Mouse (Mus musculus) limb, embryonic 11.5 days (tissue): ENCODE data around the gene Bak1. TPM values are rescaled to one million over a fixed set of nuclear protein-coding genes. Genes with fewer than 3 reads are reported as not detected.
A peak's percentile ranks its signal among the peaks of the same experiment; 100 is the strongest.

ENCODE experiments used
- ATAC-seq: fragments of 200-750 bp; cut with Nextera tagmentation; 2 replicates; pipeline ENCODE4 v1.8.0; 2017; ENCODE audit warnings: low read depth; ENCODE audit not compliant: insufficient number of reproducible peaks, low FRiP score, low TSS enrichment
- DNase-seq: peaks from one replicate; pipeline ENCODE4 v3.0.0-alpha.2; 2015; ENCODE audit warnings: low spot score
- H3K27ac ChIP-seq: fragments of 300-500 bp; sonication (generic); replicated peaks from 2 replicates; pipeline ENCODE4 v1.5.1; 2014; ENCODE audit warnings: low read depth, mild to moderate bottlenecking, low read length
- H3K27me3 ChIP-seq: fragments of 300-500 bp; sonication (generic); 2 replicates; pipeline ENCODE4 v1.6.1; 2014; ENCODE audit warnings: mild to moderate bottlenecking, low read length, mixed read lengths; ENCODE audit not compliant: control insufficient read depth, insufficient read depth
- H3K36me3 ChIP-seq: fragments of 300-500 bp; sonication (generic); 2 replicates; pipeline ENCODE4 v1.6.1; 2014; ENCODE audit warnings: mild to moderate bottlenecking, low read length, moderate library complexity, mixed read lengths; ENCODE audit not compliant: control insufficient read depth, insufficient read depth
- H3K4me1 ChIP-seq: fragments of 300-500 bp; sonication (generic); 2 replicates; pipeline ENCODE4 v1.6.1; 2014; ENCODE audit warnings: low read length, mixed read lengths; ENCODE audit not compliant: control insufficient read depth, insufficient read depth
- H3K4me2 ChIP-seq: fragments of 300-500 bp; sonication (generic); 2 replicates; pipeline ENCODE4 v1.6.1; 2014; ENCODE audit warnings: low read depth, mild to moderate bottlenecking, moderate library complexity; ENCODE audit not compliant: severe bottlenecking
- H3K4me3 ChIP-seq: fragments of 300-500 bp; sonication (generic); 2 replicates; pipeline ENCODE4 v1.5.1; 2014; ENCODE audit warnings: low read depth, low read length
- H3K9ac ChIP-seq: fragments of 300-500 bp; sonication (generic); 2 replicates; pipeline ENCODE4 v1.6.1; 2014; ENCODE audit warnings: mild to moderate bottlenecking, low read length
- H3K9me3 ChIP-seq: fragments of 300-500 bp; sonication (generic); 2 replicates; pipeline ENCODE4 v1.6.1; 2016; ENCODE audit warnings: low read length; ENCODE audit not compliant: control insufficient read depth
- WGBS: fragments of 180-500 bp; shearing (Covaris S2); extraction: QIAGEN DNeasy Blood & Tissue Kit; methylation state at CpG from one replicate; pipeline ENCODE4 v1.1.7; 2014; 5-methylcytosine and 5-hydroxymethylcytosine counted together
- polyA plus RNA-seq: library from polyadenylated mRNA; unstranded; fragments of >200 nt; fragmentation: Nextera tagmentation; extraction: Ambion mirVana; gene quantifications from 2 replicates; pipeline ENCODE4 v1.2.1, GENCODE M21; 2014

The Bak1 gene
- polyA plus RNA-seq, 1 experiment from 2014 or later = 15.6 TPM

DNA sequence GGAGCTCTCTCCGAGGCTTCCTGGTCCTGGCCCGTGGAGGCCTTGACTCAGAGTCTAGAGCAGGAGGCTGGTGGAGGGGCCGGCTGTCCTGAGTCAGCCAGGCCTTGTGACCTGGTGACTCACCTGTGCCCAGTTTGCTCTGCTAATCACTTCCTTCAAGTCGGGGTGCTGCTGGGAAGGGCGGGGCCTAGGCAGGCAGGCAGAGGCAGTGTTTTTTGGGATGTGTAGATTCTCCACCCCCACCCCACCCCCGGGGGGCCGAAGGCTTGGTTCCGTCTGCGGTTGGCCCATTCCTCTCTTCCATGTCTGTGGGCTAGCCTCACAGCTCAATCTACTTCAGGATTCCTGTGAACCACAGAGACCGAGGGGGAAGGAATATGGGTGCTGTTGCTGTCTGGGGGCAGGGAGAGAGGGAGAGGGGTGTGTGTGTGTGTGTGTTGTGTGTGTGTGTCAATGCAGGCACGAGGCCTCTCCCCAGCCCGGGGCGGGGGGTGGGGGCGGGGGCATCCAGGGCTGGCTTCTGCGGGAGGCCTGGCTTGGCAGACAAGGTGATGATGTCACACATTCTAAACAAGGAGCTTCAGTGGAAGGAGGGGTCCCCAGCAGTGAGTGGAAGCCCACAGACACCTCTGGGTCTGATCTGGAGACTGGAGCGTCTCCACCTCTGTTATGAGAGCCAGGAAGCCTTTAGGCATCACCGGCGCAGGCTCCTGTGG is 9.7 kb upstream of the Bak1 start:
- H3K27ac ChIP-seq = no peak overlapping the region
- H3K36me3 ChIP-seq = no peaks in the 10 kb centered on the region
- H3K9me3 ChIP-seq = no peaks in the 10 kb centered on the region
- no peak overlapping the region for H3K4me3 ChIP-seq
- 33% methylated on average over 18 of the region's 18 CpGs for WGBS
- H3K4me1 ChIP-seq = peaks cover 45% of the 10 kb centered on the region
- DNase-seq (no peak), ATAC-seq (no peak)
- H3K9ac ChIP-seq = peak overlapping the region; percentile 32
- H3K4me2 ChIP-seq = 0 out of 2 replicates have a peak overlapping the region, but pooled peaks have one; percentile 4
- no peaks in the 10 kb centered on the region for H3K27me3 ChIP-seq

DNA sequence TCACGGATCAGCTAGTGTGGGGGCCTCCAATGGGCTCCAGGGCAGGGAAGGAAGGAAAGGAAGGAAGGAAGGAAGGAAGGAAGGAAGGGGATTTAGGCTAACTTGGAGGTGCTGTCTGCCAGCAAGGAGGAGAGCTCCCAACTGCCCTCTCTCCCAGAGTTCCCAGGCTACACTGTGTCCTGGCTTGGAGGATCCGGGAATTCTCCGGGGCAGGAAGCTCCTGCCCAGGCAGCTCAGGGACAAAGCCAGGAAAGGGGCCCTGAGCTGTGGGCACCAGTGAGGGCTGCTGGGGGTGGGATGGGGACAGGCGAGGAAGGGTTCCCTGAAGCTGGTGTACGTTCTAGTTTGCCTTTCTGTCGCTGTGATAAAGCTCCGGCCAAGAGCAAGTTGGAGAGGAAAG is 7.7 kb upstream of the Bak1 start:
- ATAC-seq (no peak), DNase-seq (no peak)
- Histone ChIP-seq H3K4me2 (no peak overlapping the region), H3K9me3 (no peaks in the 10 kb centered on the region), H3K27ac (no peak overlapping the region), H3K9ac (no peak overlapping the region), H3K36me3 (no peaks in the 10 kb centered on the region), H3K4me1 (peaks cover 37% of the 10 kb centered on the region), H3K27me3 (no peaks in the 10 kb centered on the region), H3K4me3 (no peak overlapping the region)
- WGBS = 66% methylated on average over 7 of the region's 7 CpGs

DNA sequence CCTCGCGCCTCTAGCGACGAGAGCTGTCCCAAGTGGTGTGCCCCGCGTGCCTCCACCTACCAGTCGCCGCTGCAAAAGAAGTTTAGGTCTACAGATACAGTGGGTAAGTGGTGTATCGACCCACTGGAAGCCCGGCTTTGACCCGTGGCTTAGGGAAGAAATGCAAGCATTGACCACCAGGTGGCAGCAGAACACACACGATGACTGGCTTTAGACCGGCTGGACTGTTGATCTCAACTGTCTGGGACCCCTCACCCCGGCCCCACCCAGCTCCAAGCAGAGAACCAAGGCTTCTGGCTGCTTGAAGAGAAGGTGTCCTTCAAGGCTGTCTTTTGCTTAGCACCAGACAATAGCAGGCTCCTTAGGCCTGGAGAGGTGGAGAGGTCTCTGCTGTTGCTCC is 4.1 kb upstream of the Bak1 start:
- no peak overlapping the region for H3K27ac ChIP-seq
- DNase-seq (peak; percentile 95), ATAC-seq (no peak)
- no peak overlapping the region for H3K9ac ChIP-seq
- H3K27me3 ChIP-seq = no peaks in the 10 kb centered on the region
- no peak overlapping the region for H3K4me3 ChIP-seq
- H3K36me3 ChIP-seq = no peaks in the 10 kb centered on the region
- H3K4me1 ChIP-seq = peaks cover 3% of the 10 kb centered on the region
- no peak overlapping the region for H3K4me2 ChIP-seq
- no peaks in the 10 kb centered on the region for H3K9me3 ChIP-seq
- WGBS = under 1% methylated on average over 14 of the region's 14 CpGs

DNA sequence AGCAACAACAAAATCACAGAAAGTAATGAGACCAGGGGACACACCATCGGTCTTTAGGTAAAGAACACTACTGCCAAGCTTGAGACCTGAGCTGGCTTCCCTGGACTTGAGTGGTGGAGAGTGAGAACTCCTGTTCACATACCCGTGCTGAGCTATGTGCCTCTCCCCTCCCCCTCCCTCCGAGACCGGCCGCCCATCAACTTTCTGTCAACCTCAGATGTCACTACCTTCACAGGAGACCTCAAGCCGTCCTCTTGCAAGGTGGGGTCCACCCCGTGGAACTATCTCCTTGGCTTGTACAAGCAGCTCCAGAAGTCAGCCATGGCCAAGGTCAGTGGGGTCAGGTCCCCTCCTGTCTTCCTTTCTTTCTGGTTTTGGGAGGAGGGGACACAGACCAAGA is 3.5 kb upstream of the Bak1 start:
- DNase-seq (no peak), ATAC-seq (no peak)
- Histone ChIP-seq H3K9ac (no peak overlapping the region), H3K27me3 (no peaks in the 10 kb centered on the region), H3K9me3 (no peaks in the 10 kb centered on the region), H3K4me2 (no peak overlapping the region), H3K27ac (no peak overlapping the region), H3K4me3 (no peak overlapping the region), H3K4me1 (peaks cover 5% of the 10 kb centered on the region), H3K36me3 (no peaks in the 10 kb centered on the region)
- WGBS = 54% methylated on average over 7 of the region's 7 CpGs

DNA sequence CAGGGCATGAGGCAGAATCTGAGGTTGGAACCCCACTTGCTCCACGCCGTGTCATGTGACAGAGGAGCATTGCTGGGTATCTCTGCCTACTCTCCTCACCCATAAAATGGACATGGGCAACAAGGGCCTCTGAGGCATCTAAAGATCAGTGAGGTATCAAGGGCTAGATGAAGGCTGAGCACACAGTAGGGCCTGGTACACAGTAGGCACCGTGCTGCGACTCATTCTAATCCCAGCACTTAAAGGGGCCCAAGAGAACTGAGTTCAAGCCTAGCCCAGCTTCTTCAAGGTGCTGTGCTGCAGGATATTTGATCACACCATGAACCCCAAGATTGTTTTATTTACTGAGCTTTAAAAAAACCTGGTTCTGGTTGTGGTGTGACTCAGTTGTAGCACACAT is 2.1 kb upstream of the Bak1 start:
- H3K27me3 ChIP-seq = no peaks in the 10 kb centered on the region
- DNase-seq = no peak
- no peak overlapping the region for H3K4me2 ChIP-seq
- WGBS = 88% methylated on average over 4 of the region's 4 CpGs
- peaks cover 7% of the 10 kb centered on the region for H3K4me1 ChIP-seq
- no peak overlapping the region for H3K27ac ChIP-seq
- no peak for ATAC-seq
- no peak overlapping the region for H3K4me3 ChIP-seq
- H3K36me3 ChIP-seq = no peaks in the 10 kb centered on the region
- no peak overlapping the region for H3K9ac ChIP-seq
- H3K9me3 ChIP-seq = no peaks in the 10 kb centered on the region

DNA sequence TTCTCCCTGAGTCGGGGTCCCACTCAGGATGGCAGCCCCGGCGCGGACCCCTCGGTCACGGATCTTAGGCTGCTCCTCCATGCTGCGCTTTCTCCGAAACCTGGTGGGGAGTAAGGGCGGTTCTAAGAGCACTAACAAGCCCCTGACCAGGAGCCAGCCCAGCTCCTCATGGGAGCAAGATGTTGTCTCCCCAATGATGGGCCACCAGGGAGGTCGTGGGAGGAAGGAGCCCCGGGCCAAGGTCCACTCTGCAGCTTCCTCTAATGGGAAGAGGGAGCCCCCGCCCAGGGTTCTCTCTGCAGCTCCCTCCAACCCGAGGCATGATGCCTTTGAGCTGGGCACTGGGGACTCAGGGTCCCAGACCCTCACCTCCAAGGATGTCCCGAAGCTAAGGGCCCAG is 622 bp upstream of the Bak1 start:
- DNase-seq = no peak
- no peak overlapping the region for H3K9ac ChIP-seq
- H3K4me1 ChIP-seq = peaks cover 7% of the 10 kb centered on the region
- no peak overlapping the region for H3K4me3 ChIP-seq
- H3K27me3 ChIP-seq = no peaks in the 10 kb centered on the region
- no peak overlapping the region for H3K4me2 ChIP-seq
- no peak overlapping the region for H3K27ac ChIP-seq
- 90% methylated on average over 14 of the region's 14 CpGs for WGBS
- no peak for ATAC-seq
- peaks cover 8% of the 10 kb centered on the region for H3K36me3 ChIP-seq
- no peaks in the 10 kb centered on the region for H3K9me3 ChIP-seq

DNA sequence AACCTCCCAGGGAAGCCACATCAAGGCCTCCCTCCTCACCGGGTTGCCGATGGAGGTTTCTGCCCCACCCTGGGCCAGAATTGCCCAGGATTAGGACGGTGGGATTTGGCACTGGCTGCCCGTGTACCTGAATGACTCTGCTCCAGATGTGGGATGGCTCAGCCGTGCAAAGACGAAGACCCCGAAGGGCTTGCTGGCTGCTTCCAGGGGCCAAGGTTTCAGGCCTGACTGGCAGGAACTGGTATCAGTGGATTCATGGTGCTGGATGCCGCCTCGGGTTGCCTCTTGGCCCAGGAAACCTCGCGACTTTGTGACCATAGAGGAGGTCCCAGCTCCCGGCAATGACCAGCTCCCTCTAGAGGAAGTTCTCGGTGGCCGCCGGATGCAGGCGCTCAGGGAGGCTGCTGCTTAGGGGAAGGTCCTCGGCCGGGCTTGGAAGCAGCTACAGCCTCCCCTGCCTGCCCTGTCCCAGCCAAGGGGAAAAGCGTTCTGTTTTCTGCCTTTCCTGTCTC is 469 bp downstream of the Bak1 start:
- 0% methylated on average over 19 of the region's 19 CpGs for WGBS

DNA sequence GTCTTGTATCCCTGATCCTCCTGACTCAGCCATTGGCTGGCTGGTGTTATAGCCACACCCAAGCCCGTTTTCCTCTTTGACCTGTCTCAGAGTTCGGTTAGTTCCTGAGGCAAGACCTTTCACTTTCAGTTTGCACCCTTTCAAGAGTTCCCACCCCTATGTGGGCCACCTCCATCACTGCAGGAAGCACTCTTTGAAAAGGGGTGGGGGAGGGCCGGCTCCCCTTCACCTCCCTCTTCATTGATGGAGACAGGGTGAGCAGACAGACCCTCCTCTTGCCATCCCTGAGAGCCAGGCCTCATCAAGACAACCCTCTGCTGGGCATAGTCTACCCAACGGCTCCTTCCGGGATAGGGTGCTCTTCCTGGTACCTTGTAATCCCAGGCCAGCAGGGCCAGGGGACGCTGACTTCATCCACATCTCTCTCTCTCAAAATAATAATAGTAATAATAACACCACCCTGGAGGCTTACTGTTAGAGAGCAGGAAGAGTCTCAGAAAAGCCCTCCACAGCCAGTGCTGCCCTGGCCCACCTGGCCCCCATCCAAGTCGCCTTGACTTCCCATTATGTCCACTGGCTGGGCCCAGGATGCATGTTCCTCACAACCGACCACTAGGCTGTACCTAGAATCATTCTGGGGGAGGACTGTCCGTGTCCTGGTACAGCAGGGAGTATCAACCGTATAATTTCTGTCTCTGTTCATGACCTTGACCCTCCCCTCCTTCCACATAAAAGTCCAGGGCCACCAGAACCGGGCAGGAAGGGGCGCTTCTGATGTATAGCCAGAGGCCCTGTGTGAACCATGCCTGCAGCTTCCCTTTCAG is 1.1 kb downstream of the Bak1 start:
- Histone ChIP-seq H3K4me2 (peak overlapping the region; percentile 89), H3K36me3 (peaks cover 11% of the 10 kb centered on the region), H3K4me3 (peak overlapping the region; percentile 79), H3K27ac (peak overlapping the region; percentile 79), H3K27me3 (no peaks in the 10 kb centered on the region), H3K9me3 (no peaks in the 10 kb centered on the region), H3K4me1 (peaks cover 7% of the 10 kb centered on the region), H3K9ac (peak overlapping the region; percentile 96)
- 0 out of 2 replicates have a peak, but pooled peaks have one; percentile 35 for ATAC-seq
- WGBS = 32% methylated on average over 12 of the region's 12 CpGs
- DNase-seq = peak; percentile 46

More for the DNA sequence above, 469 bp downstream of the Bak1 start:
- no peaks in the 10 kb centered on the region for H3K9me3 ChIP-seq
- H3K4me2 ChIP-seq = peak overlapping the region; percentile 89
- H3K36me3 ChIP-seq = peaks cover 9% of the 10 kb centered on the region
- peak; percentile 44; the same call in 1 of the 2 replicates for ATAC-seq
- H3K4me3 ChIP-seq = peak overlapping the region; percentile 79
- peak; percentile 97 for DNase-seq
- peak overlapping the region; percentile 79 for H3K27ac ChIP-seq
- H3K4me1 ChIP-seq = peaks cover 7% of the 10 kb centered on the region
- peak overlapping the region; percentile 96 for H3K9ac ChIP-seq
- no peaks in the 10 kb centered on the region for H3K27me3 ChIP-seq
